Mouse (Mus musculus) E14TG2a.4 (cell line): ENCODE data around the gene Pik3r6.

Experiments
- H3K27me3 ChIP-seq: 2 replicates; pipeline ENCODE4 v1.6.1; 2014; ENCODE audit warnings: low read length, control low read depth; ENCODE audit not compliant: insufficient read depth
- H3K36me3 ChIP-seq: 2 replicates; pipeline ENCODE4 v1.6.1; 2014; ENCODE audit warnings: low read length, control low read depth; ENCODE audit not compliant: insufficient read depth
- H3K4me1 ChIP-seq: replicated peaks from 2 replicates; pipeline ENCODE4 v1.6.1; 2014; ENCODE audit warnings: low read depth, low read length, control low read depth
- H3K4me3 ChIP-seq: replicated peaks from 2 replicates; pipeline ENCODE4 v1.5.1; 2014; ENCODE audit warnings: mild to moderate bottlenecking, low read length
- H3K9me3 ChIP-seq: 2 replicates; pipeline ENCODE4 v1.6.1; 2014; ENCODE audit warnings: low read length, control low read depth
- CTCF ChIP-seq: conservative IDR thresholded peaks from 2 replicates; pipeline ENCODE4 v1.5.1; 2014; ENCODE audit warnings: low read length
- NANOG ChIP-seq: IDR thresholded peaks from 2 replicates; pipeline ENCODE4 v1.6.1; 2014; ENCODE audit warnings: borderline replicate concordance, low read length, mixed read lengths
- POU5F1 ChIP-seq: IDR thresholded peaks from 2 replicates; pipeline ENCODE4 v1.6.1; 2014; ENCODE audit warnings: low read length, borderline replicate concordance

Gene Pik3r6

DNA sequence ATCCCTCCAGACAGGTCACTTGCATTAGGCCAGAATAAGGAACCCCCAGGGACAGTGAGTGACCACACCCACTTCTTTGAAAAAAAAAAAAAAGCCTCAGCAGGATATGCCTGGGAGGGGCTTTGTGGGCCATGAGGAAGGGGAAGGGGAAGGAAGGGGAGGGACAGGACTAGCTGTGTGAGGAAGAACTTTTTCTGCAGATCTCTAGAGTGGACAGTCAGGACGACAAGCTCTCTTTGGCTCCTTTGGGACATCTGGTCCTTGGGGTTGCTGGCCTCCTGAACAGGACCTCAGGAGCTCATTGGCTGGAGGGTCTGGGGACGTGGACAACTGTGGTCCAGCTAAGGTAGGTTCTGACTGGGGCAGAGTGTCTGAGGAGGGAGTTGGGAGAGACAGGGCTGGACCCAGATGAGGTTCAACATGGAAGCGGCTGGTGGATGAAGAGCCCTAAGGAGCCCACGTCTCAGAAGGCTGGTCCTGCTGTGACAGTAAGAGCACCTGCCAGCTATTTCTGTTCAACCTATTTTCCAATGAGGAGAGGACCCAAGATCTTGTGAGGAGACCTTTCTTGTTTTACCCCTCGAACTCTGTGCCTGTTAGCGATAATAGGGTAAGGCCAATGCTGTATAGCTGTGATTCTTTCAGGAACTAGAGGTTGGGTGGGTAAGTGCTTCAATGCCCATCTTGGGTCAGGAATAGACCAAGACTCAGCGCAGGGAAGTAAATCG is at the start of gene Pik3r6:
TSS of gene Pik3r6 (plus strand) at position 118 of the 728 bp plus-strand sequence.
- Histone ChIP-seq H3K9me3 (peaks cover 7% of the 10 kb centered on the region), H3K4me1 (peaks cover 21% of the 10 kb centered on the region), H3K36me3 (no peaks in the 10 kb centered on the region), H3K4me3 (no peak within 1 kb of the TSS), H3K27me3 (peaks cover 6% of the 10 kb centered on the region; the same call in 1 of the 2 replicates)
- TF ChIP-seq NANOG (no peak), CTCF (no peak), POU5F1 (no peak)

GRCm38 (mm10) chr11:68453301-68453700 is 49.5 kb upstream of the Pik3r6 start:
- Histone ChIP-seq H3K9me3 (peaks cover 7% of the 10 kb centered on the region; the same call in 1 of the 2 replicates), H3K4me1 (no peaks in the 10 kb centered on the region), H3K4me3 (no peak overlapping the region), H3K36me3 (no peaks in the 10 kb centered on the region), H3K27me3 (peaks cover 16% of the 10 kb centered on the region)
- TF ChIP-seq CTCF (no peak), NANOG (no peak), POU5F1 (no peak)

GRCm38 (mm10) chr11:68458086-68458485 is 44.7 kb upstream of the Pik3r6 start:
- no peaks in the 10 kb centered on the region for H3K4me1 ChIP-seq
- peaks cover 6% of the 10 kb centered on the region; the same call in 1 of the 2 replicates for H3K9me3 ChIP-seq
- TF ChIP-seq NANOG (no peak), POU5F1 (no peak), CTCF (no peak)
- 0 out of 2 replicates have a peak, but pooled peaks cover 3% of the 10 kb centered on the region for H3K27me3 ChIP-seq
- no peak overlapping the region for H3K4me3 ChIP-seq
- no peaks in the 10 kb centered on the region for H3K36me3 ChIP-seq

- H3K9me3 ChIP-seq, result no peaks in the 10 kb centered on the region
- no peaks in the 10 kb centered on the region for H3K4me1 ChIP-seq
- 0 out of 2 replicates have a peak, but pooled peaks cover 3% of the 10 kb centered on the region for H3K27me3 ChIP-seq
- H3K36me3 ChIP-seq, result no peaks in the 10 kb centered on the region
- H3K4me3 ChIP-seq, result no peak overlapping the region
- TF ChIP-seq POU5F1 (no peak), CTCF (no peak), NANOG (no peak)
Observed at GRCm38 (mm10) chr11:68459021-68459420, 43.8 kb upstream of the Pik3r6 start.

DNA sequence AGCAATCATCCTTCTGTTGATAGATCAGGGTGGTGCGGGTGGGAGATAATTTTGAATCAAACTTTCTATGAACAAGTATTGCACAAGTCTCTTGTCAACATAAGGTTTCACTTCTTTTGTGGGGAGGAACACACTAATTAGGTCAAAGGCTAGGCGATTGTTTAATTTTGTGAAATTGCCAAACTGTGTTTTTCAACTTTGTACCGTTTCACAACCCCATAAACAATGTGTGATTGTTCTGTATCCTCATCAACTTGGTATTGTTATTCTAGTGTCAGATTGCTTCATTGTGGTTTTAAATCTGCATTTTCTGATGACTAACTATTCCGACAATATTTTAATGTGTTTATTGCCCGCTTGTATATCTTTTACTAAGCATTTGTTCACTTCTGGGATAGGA is 43.3 kb upstream of the Pik3r6 start:
- TF ChIP-seq POU5F1, result no peak
- no peak for TF ChIP-seq NANOG
- no peak for TF ChIP-seq CTCF
- H3K27me3 ChIP-seq, result 0 out of 2 replicates have a peak, but pooled peaks cover 6% of the 10 kb centered on the region
- H3K9me3 ChIP-seq, result no peaks in the 10 kb centered on the region
- no peaks in the 10 kb centered on the region for H3K4me1 ChIP-seq
- H3K36me3 ChIP-seq, result no peaks in the 10 kb centered on the region
- no peak overlapping the region for H3K4me3 ChIP-seq

DNA sequence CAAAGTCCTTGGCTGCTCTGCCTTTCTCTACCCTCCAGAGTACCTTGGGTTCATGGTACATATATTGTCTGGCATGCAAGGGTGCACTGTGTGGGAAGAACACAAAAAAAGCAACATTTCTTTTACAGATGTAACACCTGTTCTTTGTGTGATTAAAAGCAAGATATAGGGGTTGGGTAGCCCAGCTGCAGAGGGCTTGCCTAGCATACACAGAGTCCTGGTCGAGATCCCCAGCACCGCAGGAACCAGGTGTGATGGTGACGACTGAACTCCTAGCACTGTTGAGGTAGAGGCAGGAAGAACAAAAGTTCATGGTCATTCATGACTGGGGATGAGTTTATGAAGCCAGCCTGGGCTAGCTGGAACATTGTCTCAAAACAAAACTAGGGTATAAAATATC is 40.1 kb upstream of the Pik3r6 start:
- Histone ChIP-seq H3K4me3 (no peak overlapping the region), H3K36me3 (no peaks in the 10 kb centered on the region), H3K9me3 (no peaks in the 10 kb centered on the region), H3K4me1 (no peaks in the 10 kb centered on the region), H3K27me3 (0 out of 2 replicates have a peak, but pooled peaks cover 6% of the 10 kb centered on the region)
- TF ChIP-seq POU5F1, result no peak
- TF ChIP-seq NANOG, result no peak
- no peak for TF ChIP-seq CTCF

DNA sequence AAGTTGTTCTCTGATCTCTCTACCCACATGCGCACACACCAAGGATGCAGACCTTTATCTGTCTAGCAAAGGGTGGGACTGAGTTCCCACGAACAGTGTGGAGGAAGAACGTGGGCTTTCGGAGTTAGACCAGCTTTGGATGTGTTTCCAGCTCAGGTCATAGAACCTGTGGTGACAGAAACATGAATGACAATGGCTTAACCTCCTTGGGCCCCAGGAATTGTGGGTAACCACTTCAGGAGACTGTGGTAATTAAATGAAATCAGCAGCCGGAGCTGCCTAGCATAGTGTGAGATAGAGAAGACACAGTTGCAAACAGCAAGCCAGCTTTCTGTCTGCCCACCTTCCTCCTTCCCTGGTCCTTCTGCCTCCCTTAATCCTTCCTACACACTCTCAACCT is 38.6 kb upstream of the Pik3r6 start:
- H3K9me3 ChIP-seq, result no peaks in the 10 kb centered on the region
- TF ChIP-seq NANOG, result no peak
- no peak for TF ChIP-seq CTCF
- no peak for TF ChIP-seq POU5F1

DNA sequence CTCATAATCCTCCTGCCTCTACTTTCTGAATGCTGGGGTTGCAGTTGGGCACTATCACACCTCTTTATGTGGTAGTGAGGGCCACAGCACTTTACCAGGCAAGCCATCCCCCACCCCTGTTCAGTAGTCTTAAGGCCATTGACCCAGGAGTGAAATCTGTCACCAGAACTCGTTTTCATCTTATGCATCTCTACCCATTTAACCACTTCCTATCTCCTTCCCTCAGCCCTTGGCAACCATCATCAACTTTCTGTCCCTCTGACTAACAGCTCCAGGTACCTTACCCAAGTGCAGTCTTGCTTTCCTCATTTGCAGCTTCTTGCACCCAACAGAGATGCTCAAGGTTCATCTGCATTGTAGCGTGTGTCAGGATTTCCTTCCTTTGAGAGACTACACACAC is 37.7 kb upstream of the Pik3r6 start:
- no peak overlapping the region for H3K4me3 ChIP-seq
- no peaks in the 10 kb centered on the region for H3K9me3 ChIP-seq
- H3K27me3 ChIP-seq, result 0 out of 2 replicates have a peak, but pooled peaks cover 6% of the 10 kb centered on the region
- no peaks in the 10 kb centered on the region for H3K36me3 ChIP-seq
- no peaks in the 10 kb centered on the region for H3K4me1 ChIP-seq
- TF ChIP-seq POU5F1 (no peak), CTCF (no peak), NANOG (no peak)

More for the DNA sequence above, 38.6 kb upstream of the Pik3r6 start:
- Histone ChIP-seq H3K36me3 (no peaks in the 10 kb centered on the region), H3K4me1 (no peaks in the 10 kb centered on the region), H3K4me3 (no peak overlapping the region), H3K27me3 (0 out of 2 replicates have a peak, but pooled peaks cover 6% of the 10 kb centered on the region)

DNA sequence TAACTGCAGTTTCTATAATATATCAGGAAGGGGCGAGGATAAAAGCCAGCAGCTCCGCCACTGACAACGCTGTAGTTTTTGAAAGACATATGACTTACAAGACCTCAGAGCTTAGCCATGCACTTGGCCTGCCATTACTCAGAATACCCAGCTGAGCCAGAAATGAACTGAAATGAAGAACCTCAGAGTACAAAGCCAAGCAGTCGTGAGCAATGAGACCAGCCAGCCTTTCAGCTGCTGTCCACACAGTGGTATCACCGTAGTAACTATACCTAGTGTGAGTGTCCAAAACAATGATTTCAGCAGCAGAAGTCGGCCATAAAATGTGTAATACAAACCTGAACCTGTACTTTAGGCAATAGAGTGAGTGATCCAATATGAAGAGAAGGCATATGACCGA is 35.4 kb upstream of the Pik3r6 start:
- no peaks in the 10 kb centered on the region for H3K9me3 ChIP-seq
- no peak overlapping the region for H3K4me3 ChIP-seq
- H3K4me1 ChIP-seq, result no peaks in the 10 kb centered on the region
- TF ChIP-seq CTCF, result no peak
- no peak for TF ChIP-seq POU5F1
- no peak for TF ChIP-seq NANOG
- peaks cover 21% of the 10 kb centered on the region for H3K27me3 ChIP-seq
- H3K36me3 ChIP-seq, result no peaks in the 10 kb centered on the region
